In genomic region chr8:54076791-54077270, GRCm38 (mm10) we compare ENCODE assay signal across 8 mouse cellular contexts. TPM values are rescaled to one million over a fixed set of nuclear protein-coding genes. Genes with fewer than 3 reads are reported as not detected.
DNase-seq lines count a peak whose midpoint lies in the region; ATAC-seq and TF ChIP-seq lines count a peak whose summit lies in the region.

No protein-coding gene starts in this region.

- no peaks in the 10 kb centered on the region for H3K9me3 ChIP-seq in forebrain, embryonic 11.5 days (ENCODE audit: control insufficient read depth, low read length)
- H3K9me3 ChIP-seq in hindbrain, embryonic 10.5 days: no peaks in the 10 kb centered on the region

- no peaks in the 10 kb centered on the region for H3K27me3 ChIP-seq in forebrain, embryonic 11.5 days (ENCODE audit: control insufficient read depth, insufficient read depth, low read length)
- H3K27me3 ChIP-seq in hindbrain, embryonic 10.5 days (ENCODE audit: insufficient read depth, poor library complexity, severe bottlenecking): peaks cover 23% of the 10 kb centered on the region; the same call in 1 of the 2 replicates

- ATAC-seq in forebrain, embryonic 11.5 days (replicated peaks; ENCODE audit: low FRiP score): peak; percentile 92

- peak; percentile 88 for DNase-seq in R1 (ENCODE audit: low read depth, low spot score)
- peak; percentile 90 for DNase-seq in brain, embryonic 14.5 days (ENCODE audit: low read depth)
- no peak for DNase-seq in forebrain, embryonic 11.5 days (ENCODE audit: low spot score)
- DNase-seq in hindbrain, embryonic 10.5 days (ENCODE audit: low spot score): no peak
- peak; percentile 11 for DNase-seq in layer of hippocampus, adult 9-11 months
- peak; percentile 71 for DNase-seq in lung, postnatal 10 days
- peak; percentile 5 for DNase-seq in ovary, postnatal 10 days (ENCODE audit: low spot score)
- DNase-seq in c-Kit-positive CD71-positive TER-119-positive erythroid progenitor cells, embryonic 14.5 days (ENCODE audit: low spot score): no peak

- H3K9ac ChIP-seq in forebrain, embryonic 11.5 days (ENCODE audit: low read length): peak overlapping the region; percentile 86

- TF ChIP-seq POLR2A in brain, embryonic 14.5 days (IDR thresholded peaks at IDR 0.05; ENCODE audit: borderline replicate concordance, extremely low read depth, insufficient read depth, insufficient read length, poor library complexity, severe bottlenecking): no peak

- peak overlapping the region; percentile 73 for H3K4me2 ChIP-seq in forebrain, embryonic 11.5 days (ENCODE audit: low read depth, low read length, severe bottlenecking)

- H3K27ac ChIP-seq in forebrain, embryonic 11.5 days (ENCODE audit: low read depth, low read length): peak overlapping the region; percentile 34
- H3K27ac ChIP-seq in hindbrain, embryonic 10.5 days: peak overlapping the region; percentile 94

- TF ChIP-seq CTCF in brain, embryonic 14.5 days (IDR thresholded peaks at IDR 0.05; ENCODE audit: borderline replicate concordance, extremely low read depth, insufficient read depth, insufficient read length): 0 out of 2 replicates have a peak, but pooled peaks have one; percentile 18

- no peaks in the 10 kb centered on the region for H3K4me1 ChIP-seq in forebrain, embryonic 11.5 days (replicated peaks; ENCODE audit: control insufficient read depth, insufficient read depth, low read length)
- H3K4me1 ChIP-seq in hindbrain, embryonic 10.5 days (replicated peaks): peaks cover 14% of the 10 kb centered on the region

- peak overlapping the region; percentile 78 for H3K4me3 ChIP-seq in forebrain, embryonic 11.5 days (ENCODE audit: low read depth, low read length)
- peak overlapping the region; percentile 76 for H3K4me3 ChIP-seq in hindbrain, embryonic 10.5 days

- H3K36me3 ChIP-seq in forebrain, embryonic 11.5 days (ENCODE audit: control insufficient read depth, insufficient read depth, low read length): no peaks in the 10 kb centered on the region
- H3K36me3 ChIP-seq in hindbrain, embryonic 10.5 days: no peaks in the 10 kb centered on the region

- WGBS in forebrain, embryonic 11.5 days: 0% methylated on average over 23 of the region's 28 CpGs
- WGBS in hindbrain, embryonic 10.5 days: under 1% methylated on average over 25 of the region's 28 CpGs

RNA-seq across cellular contexts. Expression of gene Vegfc, which starts 0.6 kb away (rescaled TPM):
- 3.7 and 5.7 TPM in 2 replicates for polyA plus RNA-seq in brain, embryonic 14.5 days (2012; rRNA removed)
- polyA plus RNA-seq in forebrain, embryonic 11.5 days (2014; fragmentation: Nextera tagmentation; extraction: Ambion mirVana): 9.0 and 9.9 TPM in 2 replicates
- polyA plus RNA-seq in hindbrain, embryonic 10.5 days (2016; fragmentation: Nextera tagmentation; extraction: Ambion mirVana): 6.3 and 6.8 TPM in 2 replicates

Comparison
In these comparisons a context has a peak if more than half of its experiments do, and no peak if none do; other contexts are left out.
1. DNase-seq: peak in R1 (single experiment), brain, embryonic 14.5 days (single experiment), layer of hippocampus, adult 9-11 months (single experiment), lung, postnatal 10 days (single experiment) and ovary, postnatal 10 days (single experiment); none in forebrain, embryonic 11.5 days (single experiment), hindbrain, embryonic 10.5 days (single experiment) and c-Kit-positive CD71-positive TER-119-positive erythroid progenitor cells, embryonic 14.5 days (single experiment).